Comparison of ENCODE assay signal across 8 mouse cellular contexts in genomic region chr1:60179376-60179775, GRCm38 (mm10). TPM values are rescaled to one million over a fixed set of nuclear protein-coding genes. Genes with fewer than 3 reads are reported as not detected.
A peak's percentile ranks its signal among the peaks of the same experiment; 100 is the strongest.
DNase-seq lines count a peak whose midpoint lies in the region; ATAC-seq lines count a peak whose summit lies in the region.

No protein-coding gene starts in this region.

- no peaks in the 10 kb centered on the region for H3K9me3 ChIP-seq in heart, embryonic 10.5 days
- no peaks in the 10 kb centered on the region for H3K9me3 ChIP-seq in forebrain, embryonic 10.5 days
- H3K9me3 ChIP-seq in liver, embryonic 13.5 days (replicated peaks): no peaks in the 10 kb centered on the region

- no peak for ATAC-seq in liver, embryonic 13.5 days (ENCODE audit: low read depth)
- ATAC-seq in megakaryocyte progenitor cell, adult 5-6 weeks (replicated peaks; ENCODE audit: poor library complexity): no peak

- peak overlapping the region; percentile 89 for H3K4me3 ChIP-seq in heart, embryonic 10.5 days
- H3K4me3 ChIP-seq in forebrain, embryonic 10.5 days: peak overlapping the region; percentile 83
- H3K4me3 ChIP-seq in liver, embryonic 13.5 days (replicated peaks): peak overlapping the region; percentile 92

- peak overlapping the region; percentile 99 for H3K27ac ChIP-seq in heart, embryonic 10.5 days
- peak overlapping the region; percentile 97 for H3K27ac ChIP-seq in forebrain, embryonic 10.5 days
- H3K27ac ChIP-seq in liver, embryonic 13.5 days: no peak overlapping the region

- H3K4me1 ChIP-seq in heart, embryonic 10.5 days: peaks cover 9% of the 10 kb centered on the region; the same call in 1 of the 2 replicates
- H3K4me1 ChIP-seq in forebrain, embryonic 10.5 days: peaks cover 15% of the 10 kb centered on the region
- peaks cover 18% of the 10 kb centered on the region for H3K4me1 ChIP-seq in liver, embryonic 13.5 days (replicated peaks)

- intact Hi-C loops in heart, postnatal 10 days (cut with DNase I): no loop called here

- DNase-seq in heart, embryonic 10.5 days (ENCODE audit: low spot score): no peak
- no peak for DNase-seq in heart, postnatal 10 days
- peak; percentile 24 for DNase-seq in ES-CJ7 (ENCODE audit: low read depth, low spot score)
- DNase-seq in forebrain, embryonic 10.5 days (ENCODE audit: extremely low spot score, low spot score): peak; percentile 17
- DNase-seq in liver, embryonic 13.5 days: no peak
- DNase-seq in layer of hippocampus, adult 8-10 months (ENCODE audit: low spot score in 2 of 2): no peak
- no peak for DNase-seq in kidney, postnatal 25 days

- H3K4me2 ChIP-seq in liver, embryonic 13.5 days: peak overlapping the region; percentile 98

- no peaks in the 10 kb centered on the region for H3K27me3 ChIP-seq in heart, embryonic 10.5 days (ENCODE audit: insufficient read depth, poor library complexity, severe bottlenecking)
- H3K27me3 ChIP-seq in forebrain, embryonic 10.5 days (ENCODE audit: poor library complexity, severe bottlenecking): no peaks in the 10 kb centered on the region
- no peaks in the 10 kb centered on the region for H3K27me3 ChIP-seq in liver, embryonic 13.5 days

- H3K9ac ChIP-seq in liver, embryonic 13.5 days: peak overlapping the region; percentile 94

- 26% methylated on average over 4 of the region's 4 CpGs for WGBS in heart, embryonic 10.5 days
- WGBS in forebrain, embryonic 10.5 days: 28% methylated on average over 4 of the region's 4 CpGs
- 26% methylated on average over 4 of the region's 4 CpGs for WGBS in liver, embryonic 13.5 days (ENCODE audit: insufficient replicate concordance)

- H3K36me3 ChIP-seq in heart, embryonic 10.5 days: no peaks in the 10 kb centered on the region
- no peaks in the 10 kb centered on the region for H3K36me3 ChIP-seq in forebrain, embryonic 10.5 days (replicated peaks)
- no peaks in the 10 kb centered on the region for H3K36me3 ChIP-seq in liver, embryonic 13.5 days

RNA-seq across cellular contexts. Expression of gene Nbeal1, which starts 1.0 kb away (rescaled TPM):
- 7.3 and 10.6 TPM in 2 replicates for polyA plus RNA-seq in heart, embryonic 10.5 days (2016; fragmentation: Nextera tagmentation; extraction: Ambion mirVana)
- total RNA-seq in heart, postnatal 10 days (2021): 10 to 100 TPM; 43.8 to 50.2 TPM
- 7.1 and 9.0 TPM in 2 replicates for polyA plus RNA-seq in forebrain, embryonic 10.5 days (2016; fragmentation: Nextera tagmentation; extraction: Ambion mirVana)
- 1.3 and 1.4 TPM in 2 replicates for polyA plus RNA-seq in liver, embryonic 13.5 days (2015; fragmentation: Nextera tagmentation; extraction: Ambion mirVana)
- 8.4 and 12.9 TPM in 2 replicates for total RNA-seq in megakaryocyte progenitor cell, adult 5-6 weeks (2015)
- 5.2 and 13.5 TPM in 2 replicates for total RNA-seq in megakaryocyte progenitor cell, adult 5-6 weeks (2017)
- total RNA-seq in layer of hippocampus, adult 8-10 months (2022): 10 to 100 TPM; 22.9 to 32.4 (median 24.3) TPM

Comparison
In these comparisons a context has a peak if more than half of its experiments do, and no peak if none do; other contexts are left out.
1. DNase-seq: peak in ES-CJ7 (single experiment) and forebrain, embryonic 10.5 days (single experiment); none in heart, embryonic 10.5 days (single experiment), heart, postnatal 10 days (0 of 2), liver, embryonic 13.5 days (single experiment), layer of hippocampus, adult 8-10 months (0 of 2) and kidney, postnatal 25 days (0 of 2).
2. Peak in every context shown above with its lines, with median percentiles within 50 percentile points of each other: H3K4me3 ChIP-seq.